ENCODE assay signal across 15 mouse cellular contexts in the genomic region with DNA sequence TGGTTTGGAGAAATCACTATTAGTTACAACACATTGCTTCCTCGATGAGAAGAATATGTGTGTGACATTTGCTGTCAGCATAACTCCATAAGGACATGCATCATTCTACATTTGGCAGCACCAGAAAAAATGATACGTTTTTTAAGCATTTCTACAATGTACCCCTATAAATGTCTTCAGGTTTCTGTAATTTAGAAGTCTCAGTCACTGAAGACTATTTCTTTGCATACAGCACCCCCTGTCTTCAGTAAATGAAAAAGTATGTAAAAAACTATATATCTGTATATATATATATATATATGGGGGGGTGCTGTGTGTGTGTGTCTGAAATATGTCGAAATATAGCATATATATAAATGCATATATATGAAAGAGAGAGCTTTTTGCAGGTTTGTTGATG.
"Had no signal": no experiment of that assay in that cellular context is flagged by ENCODE, and none has a peak within 500 bp of the region (broad histone marks: within the 10 kb centered on the region; RNA-seq: fewer than 3 reads in every experiment).

No protein-coding gene starts in this region.

- H3K4me3 ChIP-seq: limb, embryonic 13.5 days; midbrain, embryonic 12.5 days; myocyte; neural tube, embryonic 15.5 days had no signal

- H3K4me2 ChIP-seq: limb, embryonic 13.5 days; midbrain, embryonic 12.5 days; neural tube, embryonic 15.5 days had no signal

- H3K4me1 ChIP-seq: limb, embryonic 13.5 days; neural tube, embryonic 15.5 days had no signal

- H3K36me3 ChIP-seq: limb, embryonic 13.5 days; midbrain, embryonic 12.5 days; neural tube, embryonic 15.5 days had no signal

- H3K9me3 ChIP-seq: limb, embryonic 13.5 days; midbrain, embryonic 12.5 days; neural tube, embryonic 15.5 days had no signal

- H3K9ac ChIP-seq: limb, embryonic 13.5 days; liver, embryonic 14.5 days; midbrain, embryonic 12.5 days; neural tube, embryonic 15.5 days had no signal

- H3K27me3 ChIP-seq: limb, embryonic 13.5 days; midbrain, embryonic 12.5 days; neural tube, embryonic 15.5 days had no signal

- DNase-seq: kidney, postnatal 10 days; layer of hippocampus, adult 9-11 months; layer of hippocampus, postnatal 36 days; left cerebral cortex, postnatal 4 days; lung, adult 18-20 months; lung, postnatal 4 days; right cerebral cortex, adult 18-20 months; right cerebral cortex, postnatal 25 days; thymus, postnatal 36 days had no signal

- H3K27ac ChIP-seq: limb, embryonic 13.5 days; liver, embryonic 14.5 days; midbrain, embryonic 12.5 days; neural tube, embryonic 15.5 days had no signal

- ATAC-seq: lung, postnatal 0 days had no signal
